Mouse (Mus musculus) stomach, embryonic 15.5 days (tissue): ENCODE data around the gene Slc35c2. TPM values are rescaled to one million over a fixed set of nuclear protein-coding genes. Genes with fewer than 3 reads are reported as not detected.

Source experiments
- ATAC-seq: fragments of 200-750 bp; cut with Nextera tagmentation; 2 replicates; pipeline ENCODE4 v1.8.0; 2017; ENCODE audit warnings: low read depth, moderate number of reproducible peaks, moderate TSS enrichment; ENCODE audit not compliant: insufficient read depth, low FRiP score
- H3K27ac ChIP-seq: fragments of 300-500 bp; sonication (generic); 2 replicates; pipeline ENCODE4 v1.5.1; 2015; ENCODE audit warnings: mild to moderate bottlenecking, inconsistent platforms
- H3K27me3 ChIP-seq: fragments of 300-500 bp; sonication (generic); replicated peaks from 2 replicates; pipeline ENCODE4 v1.6.1; 2015; ENCODE audit warnings: inconsistent platforms
- H3K36me3 ChIP-seq: fragments of 300-500 bp; sonication (generic); 2 replicates; pipeline ENCODE4 v1.6.1; 2015; ENCODE audit warnings: inconsistent platforms
- H3K4me1 ChIP-seq: fragments of 300-500 bp; sonication (generic); 2 replicates; pipeline ENCODE4 v1.6.1; 2015; ENCODE audit warnings: inconsistent platforms
- H3K4me2 ChIP-seq: fragments of 300-500 bp; sonication (generic); 2 replicates; pipeline ENCODE4 v1.6.1; 2015; ENCODE audit warnings: mild to moderate bottlenecking, inconsistent platforms
- H3K4me3 ChIP-seq: fragments of 300-500 bp; sonication (generic); replicated peaks from 2 replicates; pipeline ENCODE4 v1.5.1; 2015; ENCODE audit warnings: inconsistent platforms
- H3K9ac ChIP-seq: fragments of 300-500 bp; sonication (generic); 2 replicates; pipeline ENCODE4 v1.6.1; 2015; ENCODE audit warnings: inconsistent platforms
- H3K9me3 ChIP-seq: fragments of 300-500 bp; sonication (generic); 2 replicates; pipeline ENCODE4 v1.6.1; 2016; ENCODE audit warnings: inconsistent platforms
- WGBS: fragments of 180-500 bp; shearing (Covaris S2); methylation state at CpG from one replicate; pipeline ENCODE4 v1.1.7; 2015; 5-methylcytosine and 5-hydroxymethylcytosine counted together
- polyA plus RNA-seq: library from polyadenylated mRNA; unstranded; fragments of >200 nt; fragmentation: Nextera tagmentation; extraction: Ambion mirVana; gene quantifications from 2 replicates; pipeline ENCODE4 v1.2.1, GENCODE M21; 2015

The Slc35c2 gene
- polyA plus RNA-seq, 1 experiment from 2014 or later: 60.5 TPM

DNA sequence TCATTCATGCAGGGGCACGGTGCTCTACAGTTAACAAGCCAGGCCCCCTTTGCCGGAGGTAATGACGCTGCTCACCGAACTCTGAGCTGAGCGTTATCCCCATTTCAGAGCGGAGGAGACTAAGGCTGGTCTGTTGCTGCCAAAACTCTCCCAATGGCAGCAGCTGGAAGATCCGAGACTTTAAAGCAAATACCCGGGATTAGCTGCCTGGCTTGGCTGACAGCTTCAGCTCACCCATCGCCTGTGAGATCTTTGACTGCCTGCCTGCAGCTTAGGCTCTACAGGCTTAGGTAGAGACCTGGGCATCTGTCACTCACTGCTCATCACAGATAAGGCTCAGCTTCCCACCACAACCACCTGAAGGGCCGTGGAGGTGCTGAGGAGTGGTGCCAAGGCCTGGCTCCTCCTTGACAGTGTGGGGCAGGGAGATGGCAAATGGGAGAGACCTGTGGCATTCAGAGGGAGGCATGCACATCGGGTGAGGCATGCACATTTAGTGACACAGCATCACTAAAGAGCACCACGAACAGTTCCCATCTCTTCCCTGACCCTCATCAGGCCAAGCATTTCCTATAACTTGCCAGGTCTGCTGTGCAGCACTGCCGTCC lies 23.3 kb upstream of the Slc35c2 start:
- Histone ChIP-seq H3K27ac (no peak overlapping the region), H3K4me1 (no peaks in the 10 kb centered on the region), H3K4me3 (no peak overlapping the region), H3K36me3 (peaks cover 49% of the 10 kb centered on the region), H3K4me2 (no peak overlapping the region), H3K9ac (no peak overlapping the region), H3K9me3 (no peaks in the 10 kb centered on the region), H3K27me3 (no peaks in the 10 kb centered on the region)
- ATAC-seq: no peak
- WGBS: 75% methylated on average over 13 of the region's 13 CpGs

- H3K27me3 ChIP-seq: no peaks in the 10 kb centered on the region
- H3K9ac ChIP-seq: no peak overlapping the region
- H3K9me3 ChIP-seq: no peaks in the 10 kb centered on the region
- H3K27ac ChIP-seq: no peak overlapping the region
- no peaks in the 10 kb centered on the region for H3K4me1 ChIP-seq
- no peak for ATAC-seq
- H3K4me3 ChIP-seq: no peak overlapping the region
- H3K36me3 ChIP-seq: peaks cover 47% of the 10 kb centered on the region
- WGBS: 86% methylated on average over 6 of the region's 6 CpGs
- H3K4me2 ChIP-seq: no peak overlapping the region
Measured at GRCm38 (mm10) chr2:165307801-165308200, 20.1 kb upstream of the Slc35c2 start.

DNA sequence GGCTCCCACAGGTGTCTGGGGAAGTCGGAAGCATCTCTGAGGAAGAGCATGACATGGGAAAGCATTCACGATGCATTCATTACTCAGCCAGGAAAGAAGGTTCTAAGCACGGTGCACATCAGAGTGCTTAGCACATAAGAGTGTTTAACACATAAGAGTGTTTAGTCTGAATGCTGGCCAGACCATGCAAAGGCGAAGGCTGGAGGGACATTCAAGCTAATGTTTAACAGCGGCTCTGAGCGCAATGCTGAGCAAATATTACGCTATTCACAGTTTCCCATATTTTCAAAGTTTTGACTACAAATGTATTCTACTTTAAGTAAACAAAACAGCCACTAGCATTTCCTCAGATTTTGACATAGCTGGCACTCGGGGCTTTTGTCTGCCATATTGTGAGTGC lies 17.8 kb upstream of the Slc35c2 start:
- WGBS: 68% methylated on average over 8 of the region's 8 CpGs
- peaks cover 38% of the 10 kb centered on the region for H3K36me3 ChIP-seq
- H3K4me3 ChIP-seq: no peak overlapping the region
- H3K4me1 ChIP-seq: no peaks in the 10 kb centered on the region
- no peak overlapping the region for H3K27ac ChIP-seq
- ATAC-seq: no peak
- H3K4me2 ChIP-seq: no peak overlapping the region
- no peaks in the 10 kb centered on the region for H3K27me3 ChIP-seq
- H3K9me3 ChIP-seq: no peaks in the 10 kb centered on the region
- no peak overlapping the region for H3K9ac ChIP-seq

- H3K36me3 ChIP-seq: peaks cover 38% of the 10 kb centered on the region
- WGBS: 76% methylated on average over 19 of the region's 19 CpGs
- H3K4me3 ChIP-seq: no peak overlapping the region
- ATAC-seq: no peak
- no peak overlapping the region for H3K4me2 ChIP-seq
- H3K4me1 ChIP-seq: no peaks in the 10 kb centered on the region
- no peaks in the 10 kb centered on the region for H3K27me3 ChIP-seq
- H3K9me3 ChIP-seq: no peaks in the 10 kb centered on the region
- no peak overlapping the region for H3K27ac ChIP-seq
- H3K9ac ChIP-seq: no peak overlapping the region
Measured at GRCm38 (mm10) chr2:165304819-165305218, 17.1 kb upstream of the Slc35c2 start.

DNA sequence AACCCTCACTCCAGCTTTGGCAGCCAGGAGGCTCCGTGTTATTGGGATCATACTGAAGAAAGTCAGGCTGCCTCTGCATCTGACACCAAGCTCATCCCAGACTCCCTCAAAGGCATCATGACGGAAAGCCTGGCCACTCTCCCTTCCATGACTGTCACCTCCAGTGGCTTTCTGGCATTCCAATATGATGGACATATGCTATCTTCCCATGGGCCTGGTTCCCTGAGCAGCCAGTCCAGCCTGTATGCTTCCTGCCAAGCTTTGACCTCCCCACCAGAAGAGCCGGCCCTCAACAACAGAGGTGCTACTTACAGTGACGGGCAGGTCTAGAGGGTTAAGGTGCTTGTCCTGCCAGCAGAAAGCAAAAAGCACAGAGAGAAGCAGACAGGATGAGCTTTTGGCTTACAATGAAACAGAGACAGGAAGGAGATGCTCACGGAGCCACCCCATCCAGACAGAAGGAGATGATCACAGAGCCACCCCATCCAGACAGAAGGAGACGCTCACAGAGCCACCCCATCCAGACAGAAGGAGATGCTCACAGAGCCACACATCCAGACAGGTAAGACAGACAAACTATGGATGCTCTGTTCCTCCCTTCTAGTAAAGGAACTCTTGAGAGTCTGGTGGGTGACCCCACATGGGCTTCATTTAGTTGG lies 15.8 kb upstream of the Slc35c2 start:
- 91% methylated on average over 6 of the region's 6 CpGs for WGBS
- Histone ChIP-seq H3K4me2 (no peak overlapping the region), H3K4me1 (no peaks in the 10 kb centered on the region), H3K36me3 (peaks cover 32% of the 10 kb centered on the region), H3K27me3 (no peaks in the 10 kb centered on the region), H3K27ac (no peak overlapping the region), H3K4me3 (no peak overlapping the region), H3K9me3 (no peaks in the 10 kb centered on the region), H3K9ac (no peak overlapping the region)
- no peak for ATAC-seq

DNA sequence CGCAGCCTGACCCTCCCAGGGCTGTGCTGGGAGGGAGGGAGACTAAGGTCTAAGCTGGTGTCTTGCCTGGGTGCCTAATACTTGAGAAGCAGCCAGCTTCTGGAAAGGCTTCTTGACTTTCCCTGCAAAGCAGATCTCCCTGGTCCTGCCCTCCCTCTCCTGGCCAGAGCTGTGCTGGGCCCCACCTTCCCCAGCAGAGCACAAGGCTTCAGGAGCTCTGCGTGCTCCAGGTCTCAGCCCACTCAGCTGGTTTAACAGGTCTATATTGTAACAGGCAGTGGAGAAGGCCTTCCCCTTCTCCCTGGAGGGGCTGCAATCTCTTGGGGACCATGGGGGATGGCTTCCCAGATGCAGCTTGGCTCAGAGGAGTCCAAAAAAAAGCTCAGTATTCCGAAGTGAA lies 13.7 kb upstream of the Slc35c2 start:
- Histone ChIP-seq H3K36me3 (peaks cover 51% of the 10 kb centered on the region), H3K4me3 (no peak overlapping the region), H3K27me3 (no peaks in the 10 kb centered on the region), H3K4me2 (no peak overlapping the region), H3K27ac (no peak overlapping the region), H3K4me1 (no peaks in the 10 kb centered on the region), H3K9ac (no peak overlapping the region), H3K9me3 (no peaks in the 10 kb centered on the region)
- no peak for ATAC-seq
- WGBS: 73% methylated on average over 3 of the region's 3 CpGs

DNA sequence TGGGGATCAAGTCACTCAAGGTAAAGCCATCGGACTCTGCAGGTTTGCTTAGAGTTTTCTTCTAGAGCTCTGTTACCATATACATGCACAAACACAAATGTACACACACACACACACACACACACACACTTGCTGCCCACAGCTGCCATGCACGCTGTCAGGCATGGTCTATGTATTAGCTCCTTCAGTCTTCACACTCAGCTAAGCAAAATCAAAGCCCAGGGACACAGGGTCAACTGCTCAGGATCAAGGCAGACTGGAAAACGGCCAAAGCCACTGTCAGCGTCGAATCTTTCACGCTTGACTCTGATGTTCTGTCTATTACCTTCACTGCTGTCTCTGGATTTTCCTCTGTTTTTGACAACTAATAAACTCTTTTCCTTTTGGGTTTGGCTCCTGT lies 13.2 kb upstream of the Slc35c2 start:
- no peaks in the 10 kb centered on the region for H3K27me3 ChIP-seq
- ATAC-seq: no peak
- H3K4me1 ChIP-seq: no peaks in the 10 kb centered on the region
- H3K36me3 ChIP-seq: peaks cover 57% of the 10 kb centered on the region
- no peak overlapping the region for H3K27ac ChIP-seq
- H3K9me3 ChIP-seq: no peaks in the 10 kb centered on the region
- 88% methylated on average over 6 of the region's 6 CpGs for WGBS
- no peak overlapping the region for H3K4me3 ChIP-seq
- no peak overlapping the region for H3K9ac ChIP-seq
- H3K4me2 ChIP-seq: no peak overlapping the region

GRCm38 (mm10) chr2:165300424-165300823 lies 12.8 kb upstream of the Slc35c2 start:
- no peaks in the 10 kb centered on the region for H3K4me1 ChIP-seq
- no peaks in the 10 kb centered on the region for H3K27me3 ChIP-seq
- no peak overlapping the region for H3K9ac ChIP-seq
- H3K4me2 ChIP-seq: no peak overlapping the region
- no peak overlapping the region for H3K4me3 ChIP-seq
- no peak overlapping the region for H3K27ac ChIP-seq
- peaks cover 61% of the 10 kb centered on the region for H3K36me3 ChIP-seq
- WGBS: 81% methylated on average over 8 of the region's 8 CpGs
- ATAC-seq: no peak
- no peaks in the 10 kb centered on the region for H3K9me3 ChIP-seq

- H3K36me3 ChIP-seq: peaks cover 50% of the 10 kb centered on the region
Measured at GRCm38 (mm10) chr2:165297429-165297828, 9.8 kb upstream of the Slc35c2 start.

DNA sequence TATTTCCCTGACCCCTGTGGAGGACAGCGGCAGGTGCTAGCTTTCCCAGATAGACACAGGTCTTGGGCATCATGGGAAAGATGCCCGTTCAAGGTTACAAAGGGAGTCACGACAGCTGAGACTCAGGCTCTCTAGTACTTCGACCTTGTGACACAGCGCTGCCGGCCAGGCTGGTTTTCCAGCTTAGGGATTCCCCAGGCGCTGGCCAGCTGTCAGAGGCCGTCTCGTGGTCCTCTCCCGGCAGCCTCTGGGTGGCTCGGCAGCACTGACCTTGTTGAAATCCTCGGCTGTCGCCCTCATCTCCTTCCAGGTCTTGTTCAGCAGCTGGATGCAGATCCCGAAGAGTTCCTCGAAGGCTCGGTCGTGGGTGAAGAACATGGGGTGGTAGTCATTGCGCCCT lies 8.9 kb upstream of the Slc35c2 start:
- H3K36me3 ChIP-seq: peaks cover 56% of the 10 kb centered on the region
- H3K4me3 ChIP-seq: no peak overlapping the region
- no peaks in the 10 kb centered on the region for H3K27me3 ChIP-seq
- no peak for ATAC-seq
- H3K9me3 ChIP-seq: no peaks in the 10 kb centered on the region
- H3K27ac ChIP-seq: no peak overlapping the region
- H3K9ac ChIP-seq: no peak overlapping the region
- H3K4me1 ChIP-seq: no peaks in the 10 kb centered on the region
- WGBS: 86% methylated on average over 18 of the region's 18 CpGs
- no peak overlapping the region for H3K4me2 ChIP-seq

More at GRCm38 (mm10) chr2:165297429-165297828, 9.8 kb upstream of the Slc35c2 start:
- WGBS: 89% methylated on average over 11 of the region's 11 CpGs
- no peaks in the 10 kb centered on the region for H3K27me3 ChIP-seq
- no peak overlapping the region for H3K9ac ChIP-seq
- no peak overlapping the region for H3K4me2 ChIP-seq
- no peaks in the 10 kb centered on the region for H3K4me1 ChIP-seq
- no peaks in the 10 kb centered on the region for H3K9me3 ChIP-seq
- ATAC-seq: no peak
- no peak overlapping the region for H3K4me3 ChIP-seq
- H3K27ac ChIP-seq: no peak overlapping the region

- Histone ChIP-seq H3K9me3 (no peaks in the 10 kb centered on the region), H3K27me3 (no peaks in the 10 kb centered on the region), H3K4me3 (peak overlapping the region; percentile 74), H3K36me3 (peaks cover 22% of the 10 kb centered on the region), H3K4me1 (peaks cover 19% of the 10 kb centered on the region), H3K9ac (no peak overlapping the region), H3K27ac (peak overlapping the region; percentile 60), H3K4me2 (peak overlapping the region; percentile 84)
- peak; percentile 36; the same call in 1 of the 2 replicates for ATAC-seq
- 56% methylated on average over 18 of the region's 18 CpGs for WGBS
Measured at GRCm38 (mm10) chr2:165288315-165289031, 804 bp upstream of the Slc35c2 start.
